Mouse (Mus musculus) liver, postnatal 0 days (tissue): ENCODE measurements around the gene Map3k4. TPM values are rescaled to one million over a fixed set of nuclear protein-coding genes. Genes with fewer than 3 reads are reported as not detected.

Experiments used
- ATAC-seq: fragments of 200-750 bp; cut with Nextera tagmentation; 2 replicates; pipeline ENCODE4 v1.8.0; 2017; ENCODE audit warnings: mild to moderate bottlenecking, moderate library complexity
- DNase-seq: peaks from one replicate; pipeline ENCODE4 v3.0.0-alpha.2; 2016
- H3K27ac ChIP-seq: fragments of 300-500 bp; sonication (generic); 2 replicates; pipeline ENCODE4 v1.5.1; 2014; ENCODE audit warnings: antibody characterized with exemption, moderate library complexity, mild to moderate bottlenecking, low read depth
- H3K27me3 ChIP-seq: fragments of 300-500 bp; sonication (generic); 2 replicates; pipeline ENCODE4 v1.6.1; 2014; ENCODE audit warnings: low read length, control low read depth, mixed read lengths; ENCODE audit not compliant: insufficient read depth
- H3K36me3 ChIP-seq: fragments of 300-500 bp; sonication (generic); replicated peaks from 2 replicates; pipeline ENCODE4 v1.6.1; 2014; ENCODE audit warnings: mild to moderate bottlenecking, control low read depth, low read length, moderate library complexity, mixed read lengths; ENCODE audit not compliant: insufficient read depth
- H3K4me1 ChIP-seq: fragments of 300-500 bp; sonication (generic); 2 replicates; pipeline ENCODE4 v1.6.1; 2014; ENCODE audit warnings: antibody characterized with exemption, mild to moderate bottlenecking, control low read depth; ENCODE audit not compliant: insufficient read depth
- H3K4me2 ChIP-seq: fragments of 300-500 bp; sonication (generic); 2 replicates; pipeline ENCODE4 v1.6.1; 2014; ENCODE audit warnings: low read depth, mild to moderate bottlenecking, low read length, moderate library complexity, mixed read lengths
- H3K4me3 ChIP-seq: fragments of 300-500 bp; sonication (generic); 2 replicates; pipeline ENCODE4 v1.5.1; 2014; ENCODE audit warnings: low read depth, low read length
- H3K9ac ChIP-seq: fragments of 300-500 bp; sonication (generic); replicated peaks from 2 replicates; pipeline ENCODE4 v1.6.1; 2014; ENCODE audit warnings: mild to moderate bottlenecking, moderate library complexity
- H3K9me3 ChIP-seq: fragments of 300-500 bp; sonication (generic); 2 replicates; pipeline ENCODE4 v1.6.1; 2016; ENCODE audit warnings: mild to moderate bottlenecking, control low read depth, low read length, mixed read lengths
- CTCF ChIP-seq: sonication (generic); IDR thresholded peaks from 2 replicates; pipeline ENCODE4 v1.5.1; 2016; ENCODE audit warnings: antibody characterized with exemption, low read depth
- EP300 ChIP-seq: IDR thresholded peaks from 2 replicates; pipeline ENCODE4 v1.6.1; 2016; ENCODE audit warnings: antibody characterized with exemption, low read depth, mild to moderate bottlenecking
- WGBS: fragments of 180-500 bp; shearing (Covaris S2); extraction: QIAGEN DNeasy Blood & Tissue Kit; methylation state at CpG from one replicate; pipeline ENCODE4 v1.1.7; 2014; ENCODE audit not compliant: insufficient replicate concordance; 5-methylcytosine and 5-hydroxymethylcytosine counted together
- polyA plus RNA-seq: library from polyadenylated mRNA; unstranded; fragments of >200 nt; fragmentation: Nextera tagmentation; extraction: Ambion mirVana; gene quantifications from 2 replicates; pipeline ENCODE4 v1.2.1, GENCODE M21; 2015

Map3k4 gene
- polyA plus RNA-seq: 9.8 and 13.0 TPM in 2 replicates

DNA sequence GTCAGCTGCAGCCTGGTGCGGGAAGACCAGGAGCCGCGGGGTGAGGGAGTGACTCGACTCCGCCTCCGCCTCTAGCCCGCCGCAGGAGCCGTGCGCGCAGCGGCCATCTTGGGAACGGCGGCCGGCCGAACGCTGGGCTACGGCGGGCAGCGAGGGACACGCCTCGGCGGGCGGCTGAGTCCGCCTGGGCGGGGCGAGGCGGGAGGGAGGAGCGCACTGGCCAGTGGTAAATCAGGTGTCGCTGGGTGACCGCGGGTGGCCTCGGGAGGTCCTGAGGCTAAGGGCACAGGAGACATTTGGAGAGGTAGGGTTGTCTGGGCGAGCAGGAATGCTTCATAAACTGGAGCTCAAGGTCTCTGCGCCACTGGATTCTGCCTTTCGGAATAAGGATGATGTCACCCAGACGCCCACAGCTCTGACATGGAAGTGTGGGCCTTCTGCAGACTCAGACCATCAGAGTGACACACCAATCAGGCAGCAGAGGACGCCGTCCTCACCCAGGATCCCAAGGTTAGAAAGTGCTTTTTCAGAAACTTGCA is at the start of gene Map3k4:
TSS of gene Map3k4 (minus strand) at position 134 of the 539 bp plus-strand sequence.
- Histone ChIP-seq H3K4me3 (peak within 1 kb of the TSS; percentile 98), H3K4me1 (0 out of 2 replicates have a peak, but pooled peaks cover 5% of the 10 kb centered on the region), H3K9me3 (no peaks in the 10 kb centered on the region), H3K36me3 (no peaks in the 10 kb centered on the region), H3K4me2 (peak within 1 kb of the TSS; percentile 98), H3K27me3 (no peaks in the 10 kb centered on the region), H3K27ac (peak within 1 kb of the TSS; percentile 81), H3K9ac (peak within 1 kb of the TSS; percentile 79)
- no peak for TF ChIP-seq EP300
- peak; percentile 34 for TF ChIP-seq CTCF
- DNase-seq: peak; percentile 94
- ATAC-seq: peak; percentile 96
- under 1% methylated on average over 37 of the region's 39 CpGs for whole genome bisulfite sequencing

DNA sequence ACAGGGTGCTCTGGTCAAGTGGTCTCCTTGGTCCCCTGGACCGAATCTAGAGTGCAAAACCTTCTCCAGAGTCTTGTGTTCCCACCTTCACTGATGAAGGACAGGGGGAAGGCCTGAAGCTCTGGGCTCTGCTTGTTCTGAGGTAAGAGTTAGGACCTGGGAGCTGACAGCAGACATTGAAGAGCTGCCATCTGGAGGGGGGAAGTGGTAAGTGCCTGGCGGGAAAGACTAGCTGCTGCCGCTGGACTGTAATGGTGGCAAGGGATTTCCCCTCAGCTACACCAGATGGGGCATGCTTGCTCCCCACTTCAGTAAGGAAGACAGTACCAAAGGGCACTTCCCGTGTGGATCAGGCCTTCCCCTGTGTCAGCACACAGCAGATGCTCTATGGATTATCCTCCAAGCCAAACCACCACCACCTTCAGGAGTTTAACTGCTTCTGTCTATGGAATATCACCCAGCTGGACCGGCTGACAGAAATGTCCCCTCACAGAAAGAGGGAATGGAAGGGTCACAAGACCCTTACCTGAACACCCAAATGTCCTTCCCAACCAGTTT is 48.9 kb upstream of the Map3k4 start:
- peak; percentile 62 for DNase-seq

DNA sequence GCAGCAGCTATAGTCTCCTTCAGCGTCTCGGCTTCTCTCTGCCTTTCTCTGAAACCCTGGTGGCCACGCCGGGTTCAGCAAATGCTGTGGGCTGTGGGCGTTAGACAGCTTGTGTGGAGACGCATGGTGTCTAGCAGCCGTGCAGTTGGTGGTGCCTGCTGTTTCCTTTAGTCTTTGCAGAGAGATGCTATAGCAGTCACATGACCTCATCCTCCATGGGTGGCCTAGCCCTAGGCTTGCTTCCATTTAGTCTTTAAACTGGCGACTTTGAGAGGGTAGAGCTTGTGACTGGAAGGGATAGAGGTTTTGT is 45.8 kb upstream of the Map3k4 start:
- TF ChIP-seq EP300: no peak
- no peak for TF ChIP-seq CTCF
- Histone ChIP-seq H3K9ac (no peak overlapping the region), H3K4me2 (no peak overlapping the region), H3K36me3 (no peaks in the 10 kb centered on the region), H3K27me3 (no peaks in the 10 kb centered on the region), H3K27ac (no peak overlapping the region), H3K4me1 (no peaks in the 10 kb centered on the region), H3K4me3 (no peak overlapping the region), H3K9me3 (no peaks in the 10 kb centered on the region)
- WGBS: 68% methylated on average over 8 of the region's 8 CpGs
- DNase-seq (no peak), ATAC-seq (no peak)

More for the DNA sequence above, 48.9 kb upstream of the Map3k4 start:
- Histone ChIP-seq H3K9ac (no peak overlapping the region), H3K27me3 (no peaks in the 10 kb centered on the region), H3K36me3 (no peaks in the 10 kb centered on the region), H3K4me2 (no peak overlapping the region), H3K9me3 (no peaks in the 10 kb centered on the region), H3K4me1 (peaks cover 4% of the 10 kb centered on the region), H3K4me3 (no peak overlapping the region), H3K27ac (no peak overlapping the region)
- ATAC-seq: peak; percentile 49
- TF ChIP-seq EP300 (no peak), CTCF (peak; percentile 79)
- 30% methylated on average over 5 of the region's 5 CpGs for WGBS

DNA sequence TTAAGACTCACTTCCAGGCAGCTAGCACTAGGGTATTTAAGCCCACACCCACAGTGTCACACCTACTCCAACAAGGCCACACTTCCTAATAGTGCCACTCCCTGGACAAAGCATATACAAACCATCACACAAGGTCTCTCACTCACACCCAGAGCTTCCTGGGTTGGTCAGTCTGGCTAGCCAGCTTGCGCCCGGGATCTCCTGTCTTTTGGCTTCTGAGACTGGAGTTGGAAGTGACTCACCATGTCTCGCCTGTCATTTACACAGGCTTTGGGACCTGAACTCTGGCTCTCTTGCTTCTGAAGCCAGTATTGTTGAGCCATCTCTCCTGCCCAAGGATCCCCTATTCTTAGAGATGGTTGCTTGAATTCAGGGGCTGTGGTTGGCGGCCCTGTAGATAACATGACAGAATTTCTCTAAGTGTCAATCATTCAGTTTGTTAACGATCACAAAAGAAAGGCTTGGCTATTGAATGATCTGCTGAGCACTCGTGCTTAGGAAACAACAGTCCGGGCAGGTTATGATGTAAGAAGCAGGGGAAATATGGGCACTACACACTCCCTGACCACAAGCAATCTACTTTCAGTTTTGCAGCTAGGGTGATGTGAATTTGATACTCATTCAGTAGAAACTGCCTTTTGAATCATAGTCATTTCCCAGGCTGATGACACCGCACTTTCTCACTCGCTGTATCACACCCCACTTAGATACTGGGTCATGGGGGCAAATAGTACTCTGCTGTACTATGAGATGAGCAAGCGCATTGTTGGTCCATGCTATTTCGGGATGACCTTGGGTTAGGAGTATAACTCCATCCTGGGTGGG is 45.2 kb upstream of the Map3k4 start:
- no peak overlapping the region for H3K9ac ChIP-seq
- TF ChIP-seq CTCF (no peak), EP300 (no peak)
- no peaks in the 10 kb centered on the region for H3K27me3 ChIP-seq
- H3K4me3 ChIP-seq: no peak overlapping the region
- no peak for DNase-seq
- no peak for ATAC-seq
- 72% methylated on average over 11 of the region's 11 CpGs for WGBS
- no peak overlapping the region for H3K4me2 ChIP-seq
- H3K4me1 ChIP-seq: no peaks in the 10 kb centered on the region
- H3K36me3 ChIP-seq: no peaks in the 10 kb centered on the region
- no peaks in the 10 kb centered on the region for H3K9me3 ChIP-seq
- H3K27ac ChIP-seq: no peak overlapping the region

DNA sequence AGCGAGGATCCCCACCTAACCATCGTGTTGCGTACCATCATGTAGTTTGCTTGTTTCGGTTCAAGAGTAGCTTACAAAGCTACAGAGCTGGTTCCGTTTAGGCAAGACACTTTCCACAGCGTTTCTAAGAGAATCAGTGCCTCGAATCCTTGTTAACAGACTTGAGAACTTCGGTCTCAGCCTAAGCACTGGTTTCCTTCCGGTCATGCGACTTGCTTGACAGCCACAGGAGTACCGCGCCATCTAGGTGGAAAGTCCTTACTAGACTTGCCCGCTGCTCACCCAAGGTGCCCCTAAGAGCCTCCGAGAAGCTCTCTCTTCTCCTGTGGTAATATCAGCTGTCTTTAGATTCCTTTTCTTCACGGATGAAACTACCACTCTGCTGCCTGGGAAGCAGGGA is 41.3 kb upstream of the Map3k4 start:
- Histone ChIP-seq H3K4me3 (no peak overlapping the region), H3K4me1 (no peaks in the 10 kb centered on the region), H3K9me3 (no peaks in the 10 kb centered on the region), H3K36me3 (no peaks in the 10 kb centered on the region), H3K27me3 (no peaks in the 10 kb centered on the region), H3K4me2 (no peak overlapping the region), H3K27ac (no peak overlapping the region), H3K9ac (no peak overlapping the region)
- WGBS: 77% methylated on average over 15 of the region's 15 CpGs
- TF ChIP-seq CTCF: no peak
- no peak for TF ChIP-seq EP300
- ATAC-seq: no peak
- DNase-seq: no peak

DNA sequence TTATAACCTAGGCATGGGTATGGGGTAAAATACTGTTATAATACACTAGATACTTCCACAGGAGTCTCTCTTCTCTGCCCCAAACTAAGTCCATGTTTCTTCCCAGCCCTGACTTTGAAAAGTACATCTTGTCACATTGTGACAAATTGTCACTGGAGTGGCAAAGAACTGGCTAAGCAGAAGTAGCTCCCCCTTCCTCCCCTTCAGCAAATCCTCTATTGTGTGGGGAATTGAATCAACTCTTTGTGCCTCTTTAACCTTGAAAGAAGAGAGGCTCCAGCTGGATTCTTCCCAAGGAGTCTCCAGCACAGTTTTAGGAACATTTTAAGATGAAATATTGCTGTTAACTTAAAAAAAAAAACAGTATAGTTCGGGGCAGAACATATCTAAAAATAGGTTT is 34.2 kb upstream of the Map3k4 start:
- no peak overlapping the region for H3K27ac ChIP-seq
- no peak overlapping the region for H3K4me3 ChIP-seq
- H3K4me2 ChIP-seq: no peak overlapping the region
- TF ChIP-seq EP300 (no peak), CTCF (no peak)
- DNase-seq: no peak
- H3K27me3 ChIP-seq: no peaks in the 10 kb centered on the region
- no peak overlapping the region for H3K9ac ChIP-seq
- no peak for ATAC-seq
- no peaks in the 10 kb centered on the region for H3K9me3 ChIP-seq
- WGBS: 34% methylated on average over 1 of the region's 1 CpGs
- H3K36me3 ChIP-seq: no peaks in the 10 kb centered on the region
- no peaks in the 10 kb centered on the region for H3K4me1 ChIP-seq
